Mouse (Mus musculus) hindbrain, embryonic 12.5 days (tissue): ENCODE results near the gene Ick. TPM values are rescaled to one million over a fixed set of nuclear protein-coding genes. Genes with fewer than 3 reads are reported as not detected.

Source experiments
- ATAC-seq: fragments of 200-750 bp; cut with Nextera tagmentation; 2 replicates; pipeline ENCODE4 v1.8.0; 2017; ENCODE audit warnings: moderate TSS enrichment; ENCODE audit not compliant: low FRiP score
- H3K27ac ChIP-seq: fragments of 300-500 bp; sonication (generic); 2 replicates; pipeline ENCODE4 v1.5.1; 2016; ENCODE audit warnings: mild to moderate bottlenecking
- H3K27me3 ChIP-seq: fragments of 300-500 bp; sonication (generic); 2 replicates; pipeline ENCODE4 v1.6.1; 2016; ENCODE audit warnings: mild to moderate bottlenecking
- H3K36me3 ChIP-seq: fragments of 300-500 bp; sonication (generic); 2 replicates; pipeline ENCODE4 v1.6.1; 2016; ENCODE audit warnings: mild to moderate bottlenecking
- H3K4me1 ChIP-seq: fragments of 300-500 bp; sonication (generic); 2 replicates; pipeline ENCODE4 v1.6.1; 2016
- H3K4me2 ChIP-seq: fragments of 300-500 bp; sonication (generic); replicated peaks from 2 replicates; pipeline ENCODE4 v1.6.1; 2016; ENCODE audit warnings: mild to moderate bottlenecking
- H3K4me3 ChIP-seq: fragments of 300-500 bp; sonication (generic); 2 replicates; pipeline ENCODE4 v1.5.1; 2016; ENCODE audit warnings: mild to moderate bottlenecking
- H3K9ac ChIP-seq: fragments of 300-500 bp; sonication (generic); 2 replicates; pipeline ENCODE4 v1.6.1; 2016; ENCODE audit warnings: mild to moderate bottlenecking, moderate library complexity
- H3K9me3 ChIP-seq: fragments of 300-500 bp; sonication (generic); replicated peaks from 2 replicates; pipeline ENCODE4 v1.6.1; 2016; ENCODE audit warnings: mild to moderate bottlenecking
- WGBS: fragments of 180-500 bp; shearing (Covaris S2); methylation state at CpG from one replicate; pipeline ENCODE4 v1.1.7; 2016; 5-methylcytosine and 5-hydroxymethylcytosine counted together
- polyA plus RNA-seq: library from polyadenylated mRNA; unstranded; fragments of >200 nt; fragmentation: Nextera tagmentation; extraction: Ambion mirVana; gene quantifications from 2 replicates; pipeline ENCODE4 v1.2.1, GENCODE M21; 2016

The Ick gene
- polyA plus RNA-seq, 1 experiment from 2014 or later: 38.1 TPM

DNA sequence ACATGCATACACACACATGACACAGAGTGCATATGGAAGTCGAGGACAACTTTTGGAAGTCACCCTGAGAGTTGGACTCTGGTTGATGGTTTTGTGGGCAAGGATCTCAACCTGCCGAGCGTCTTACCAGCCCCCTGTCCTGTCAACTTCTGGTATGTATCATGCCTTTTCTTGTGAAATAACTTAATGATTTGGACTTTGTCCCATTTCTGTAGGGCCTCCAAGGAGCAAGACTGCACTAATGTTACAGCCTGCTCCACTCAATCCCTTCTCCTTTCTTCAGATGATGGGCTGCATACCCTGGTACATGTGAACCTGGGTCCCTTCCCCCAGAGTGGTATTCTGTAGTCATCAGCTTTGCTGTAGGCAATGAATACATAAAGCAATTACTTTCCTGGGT lies 101.1 kb downstream of the Ick start:
- H3K4me1 ChIP-seq: no peaks in the 10 kb centered on the region
- no peaks in the 10 kb centered on the region for H3K36me3 ChIP-seq
- ATAC-seq: no peak
- H3K9me3 ChIP-seq: no peaks in the 10 kb centered on the region
- H3K9ac ChIP-seq: no peak overlapping the region
- no peaks in the 10 kb centered on the region for H3K27me3 ChIP-seq
- WGBS: 93% methylated on average over 3 of the region's 3 CpGs
- H3K4me2 ChIP-seq: no peak overlapping the region
- no peak overlapping the region for H3K4me3 ChIP-seq
- no peak overlapping the region for H3K27ac ChIP-seq

DNA sequence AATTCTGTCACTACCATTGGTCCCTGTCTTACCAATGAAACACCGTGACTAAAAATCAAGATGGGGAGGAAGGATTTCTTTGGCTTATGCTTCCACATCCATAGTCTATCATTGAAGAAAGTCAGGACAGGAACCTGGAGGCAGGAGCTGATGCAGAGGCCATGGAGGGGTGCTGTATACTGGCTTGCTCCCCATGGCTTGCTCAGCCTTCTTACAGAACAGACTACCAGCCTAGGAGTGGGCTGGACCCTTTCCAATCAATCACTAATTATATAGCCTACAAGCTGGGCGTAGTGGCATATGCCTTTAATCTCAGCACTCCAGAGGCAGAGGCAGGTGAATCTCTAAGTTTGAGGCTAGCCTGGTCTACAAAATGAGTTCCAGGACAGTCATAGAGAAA lies 101.8 kb downstream of the Ick start:
- Histone ChIP-seq H3K9ac (no peak overlapping the region), H3K27me3 (no peaks in the 10 kb centered on the region), H3K4me3 (no peak overlapping the region), H3K4me1 (no peaks in the 10 kb centered on the region), H3K4me2 (no peak overlapping the region), H3K36me3 (no peaks in the 10 kb centered on the region), H3K27ac (no peak overlapping the region), H3K9me3 (no peaks in the 10 kb centered on the region)
- ATAC-seq: no peak
- 94% methylated on average over 2 of the region's 2 CpGs for WGBS

DNA sequence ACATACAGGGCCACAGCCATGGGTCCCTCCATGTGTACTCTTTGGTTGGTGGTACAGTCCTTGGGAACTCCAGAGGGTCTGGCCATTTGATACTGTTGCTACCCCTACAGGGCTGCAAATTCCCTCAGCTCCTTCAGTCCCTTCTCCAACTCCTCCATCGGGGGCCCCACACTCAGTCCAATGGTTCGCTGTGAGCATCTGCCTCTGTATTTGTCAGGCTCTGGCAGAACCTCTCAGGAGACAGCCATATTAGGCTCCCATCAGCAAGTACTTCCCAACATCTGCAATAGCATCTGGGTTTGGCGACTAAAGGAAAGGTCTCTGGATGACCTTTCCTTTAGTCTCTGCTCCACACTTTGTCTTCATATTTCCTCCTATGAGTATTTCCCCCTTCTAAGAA lies 102.5 kb downstream of the Ick start:
- Histone ChIP-seq H3K4me1 (no peaks in the 10 kb centered on the region), H3K27me3 (no peaks in the 10 kb centered on the region), H3K9me3 (no peaks in the 10 kb centered on the region), H3K4me2 (no peak overlapping the region), H3K36me3 (no peaks in the 10 kb centered on the region), H3K9ac (no peak overlapping the region), H3K4me3 (no peak overlapping the region), H3K27ac (no peak overlapping the region)
- no peak for ATAC-seq
- 96% methylated on average over 3 of the region's 3 CpGs for WGBS

DNA sequence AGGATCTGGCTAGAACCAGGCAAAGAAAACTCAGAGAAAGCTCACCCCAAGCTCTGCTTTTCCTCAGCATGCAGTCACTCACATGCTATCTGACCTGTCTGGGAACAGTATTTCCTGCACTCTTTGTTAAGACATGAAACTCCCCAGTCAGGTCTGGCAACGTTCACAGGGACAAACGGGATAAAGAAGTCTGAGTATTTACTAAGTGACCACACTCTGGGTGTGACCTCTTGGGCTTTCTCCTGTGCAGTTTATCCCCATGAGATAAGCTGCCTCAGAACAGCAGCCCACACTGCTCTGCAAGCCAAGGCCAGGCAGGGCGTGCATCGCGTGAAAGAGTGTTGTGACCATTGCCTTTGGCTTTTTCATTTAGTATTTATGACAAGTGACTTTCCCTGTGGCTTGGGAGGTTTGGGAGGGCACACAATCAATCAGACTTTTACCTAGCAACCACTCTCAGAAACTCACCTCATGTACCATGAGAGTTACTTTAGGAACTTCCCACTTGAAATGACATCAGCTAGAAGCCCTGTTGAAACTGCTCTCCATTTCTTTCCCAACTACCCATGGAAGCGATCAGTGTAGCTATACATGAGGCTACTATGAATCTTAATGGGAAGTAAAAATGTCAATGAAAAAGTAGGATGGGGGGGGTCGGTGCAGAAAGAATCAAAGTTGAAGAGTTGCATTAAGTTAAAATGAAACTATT lies 103.5 kb downstream of the Ick start:
- no peaks in the 10 kb centered on the region for H3K4me1 ChIP-seq
- no peak overlapping the region for H3K4me2 ChIP-seq
- no peaks in the 10 kb centered on the region for H3K36me3 ChIP-seq
- no peaks in the 10 kb centered on the region for H3K9me3 ChIP-seq
- WGBS: 83% methylated on average over 7 of the region's 7 CpGs
- no peak overlapping the region for H3K9ac ChIP-seq
- no peaks in the 10 kb centered on the region for H3K27me3 ChIP-seq
- no peak for ATAC-seq
- H3K27ac ChIP-seq: no peak overlapping the region
- no peak overlapping the region for H3K4me3 ChIP-seq

DNA sequence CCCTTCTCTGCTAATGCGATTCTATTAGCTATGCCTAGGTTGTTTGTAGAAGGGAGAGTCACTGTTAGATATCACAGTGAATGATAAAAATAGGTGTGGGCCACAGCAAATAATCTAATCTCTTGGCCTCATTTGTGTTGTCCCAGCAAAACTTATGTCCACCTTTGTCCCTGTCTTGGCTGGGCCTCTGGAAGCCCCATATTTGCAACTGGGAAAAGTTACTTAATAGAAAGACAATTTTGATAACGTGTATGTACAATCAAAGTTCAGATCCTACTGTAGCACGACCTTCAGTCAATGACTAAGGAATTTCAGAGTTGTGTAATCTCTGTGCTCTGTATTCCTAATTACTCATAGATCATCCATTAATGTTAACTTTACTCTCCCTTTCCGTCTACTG lies 108.1 kb downstream of the Ick start:
- H3K9ac ChIP-seq: no peak overlapping the region
- H3K27me3 ChIP-seq: no peaks in the 10 kb centered on the region
- no peak overlapping the region for H3K27ac ChIP-seq
- no peak overlapping the region for H3K4me2 ChIP-seq
- ATAC-seq: no peak
- 77% methylated on average over 4 of the region's 4 CpGs for WGBS
- no peak overlapping the region for H3K4me3 ChIP-seq
- H3K36me3 ChIP-seq: no peaks in the 10 kb centered on the region
- H3K4me1 ChIP-seq: no peaks in the 10 kb centered on the region
- no peaks in the 10 kb centered on the region for H3K9me3 ChIP-seq

Other genes starting within 250 kb of the Ick start
- gene Elovl5, start 191.8 kb upstream of the Ick start, polyA plus RNA-seq: 68.6 and 69.3 TPM in 2 replicates
- not detected in 2 replicates for gene Gcm1, start 57.3 kb upstream of the Ick start, polyA plus RNA-seq
- gene Fbxo9, start 127 bp upstream of the Ick start, polyA plus RNA-seq: 42.0 and 43.1 TPM in 2 replicates
- 51.5 and 53.6 TPM in 2 replicates for gene Gsta4, start 73.6 kb downstream of the Ick start, polyA plus RNA-seq
- gene Gsta1, start 121.5 kb downstream of the Ick start, polyA plus RNA-seq: not detected in 2 replicates
- gene Gm3776, start 147.9 kb downstream of the Ick start, polyA plus RNA-seq: not detected in 2 replicates
- gene Gm10639, start 180.7 kb downstream of the Ick start, polyA plus RNA-seq: not detected in 2 replicates
- gene Omt2a, start 205.6 kb downstream of the Ick start, polyA plus RNA-seq: not detected in 2 replicates
- gene Omt2b, start 218.4 kb downstream of the Ick start, polyA plus RNA-seq: not detected in 2 replicates
- not detected in 2 replicates for gene Gsta2, start 246.6 kb downstream of the Ick start, polyA plus RNA-seq